Mouse (Mus musculus) bone marrow macrophage, adult 2 months (primary cell): Measurements from ENCODE around the gene Cuta. TPM values are rescaled to one million over a fixed set of nuclear protein-coding genes. Genes with fewer than 3 reads are reported as not detected.

Experiments used
- H3K27ac ChIP-seq: 2 replicates; pipeline ENCODE4 v1.5.1; 2012; ENCODE audit warnings: low read depth, low read length; ENCODE audit not compliant: insufficient read depth
- H3K4me1 ChIP-seq: 2 replicates; pipeline ENCODE4 v1.6.1; 2012; ENCODE audit warnings: low read length; ENCODE audit not compliant: control insufficient read depth, insufficient read depth
- H3K4me3 ChIP-seq: 2 replicates; pipeline ENCODE4 v1.5.1; 2012; ENCODE audit warnings: mild to moderate bottlenecking, low read length, moderate library complexity; ENCODE audit not compliant: insufficient read depth
- CTCF ChIP-seq: IDR thresholded peaks from 2 replicates; pipeline ENCODE4 v1.5.1; 2012; ENCODE audit warnings: low read depth, mild to moderate bottlenecking, low read length, moderate library complexity
- POLR2A ChIP-seq: IDR thresholded peaks from 2 replicates; pipeline ENCODE4 v1.6.1; 2012; ENCODE audit warnings: mild to moderate bottlenecking, low read depth, low read length, borderline replicate concordance
- polyA plus RNA-seq: library from polyadenylated mRNA; stranded (reverse); fragments of >200 nt; gene quantifications from 2 replicates; pipeline ENCODE4 v1.2.4, GENCODE M21; 2012; ENCODE audit not compliant: missing spikeins, insufficient read depth, insufficient read length

Cuta gene
- polyA plus RNA-seq, 1 experiment: 120 TPM

DNA sequence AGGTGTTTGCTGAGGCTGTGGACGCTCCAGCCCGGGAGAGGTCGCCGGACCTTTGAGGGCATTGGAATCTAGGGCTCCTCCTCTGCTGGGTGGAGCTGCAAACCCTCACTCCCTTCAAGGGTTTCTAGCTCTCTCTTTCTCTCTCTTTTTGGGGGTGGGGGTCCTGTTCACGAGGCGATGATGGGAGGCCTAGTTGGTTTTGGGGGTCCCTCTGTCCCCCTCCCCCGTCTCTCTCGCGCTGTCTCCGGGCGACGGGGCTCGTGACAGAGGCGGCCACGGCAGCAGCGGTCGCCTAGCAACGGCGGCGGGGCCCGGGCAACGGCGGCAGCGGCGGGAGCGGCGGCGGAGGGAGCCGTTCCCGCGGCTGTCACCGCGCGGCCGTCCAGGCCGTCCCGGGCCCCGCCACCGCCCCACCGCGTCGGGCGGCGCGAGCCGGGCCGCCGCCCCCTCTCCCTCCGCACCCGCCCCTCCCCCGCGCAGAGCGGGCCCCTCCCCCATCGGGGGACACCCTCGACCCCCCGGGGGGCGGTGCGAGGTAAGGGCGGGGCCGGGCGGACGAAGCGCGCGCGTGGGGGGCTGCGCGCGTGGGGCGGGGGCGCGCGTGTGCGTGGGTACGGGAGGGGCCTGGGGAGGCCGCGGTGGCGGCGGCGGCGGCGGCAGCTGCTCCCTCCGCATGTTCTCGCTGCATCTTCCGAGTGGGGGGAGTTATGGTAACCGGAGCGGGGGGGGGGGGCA lies 9.1 kb upstream of the Cuta start:
- TF ChIP-seq CTCF: no peak
- no peak for TF ChIP-seq POLR2A
- H3K4me3 ChIP-seq: peak overlapping the region; percentile 73
- no peak overlapping the region for H3K27ac ChIP-seq
- H3K4me1 ChIP-seq: no peaks in the 10 kb centered on the region

- no peak for TF ChIP-seq CTCF
- no peak for TF ChIP-seq POLR2A
- Histone ChIP-seq H3K4me1 (peaks cover 4% of the 10 kb centered on the region), H3K4me3 (no peak overlapping the region), H3K27ac (no peak overlapping the region)
Observed at GRCm38 (mm10) chr17:26947231-26948100, 8.1 kb upstream of the Cuta start.

- H3K27ac ChIP-seq: no peak overlapping the region
- peaks cover 10% of the 10 kb centered on the region for H3K4me1 ChIP-seq
- peak overlapping the region; percentile 52 for H3K4me3 ChIP-seq
- no peak for TF ChIP-seq CTCF
- no peak for TF ChIP-seq POLR2A
Observed at GRCm38 (mm10) chr17:26946567-26946966, 7.2 kb upstream of the Cuta start.

- Histone ChIP-seq H3K4me3 (peak overlapping the region; percentile 52), H3K27ac (no peak overlapping the region), H3K4me1 (peaks cover 11% of the 10 kb centered on the region)
- no peak for TF ChIP-seq CTCF
- no peak for TF ChIP-seq POLR2A
Observed at GRCm38 (mm10) chr17:26945824-26946495, 6.6 kb upstream of the Cuta start.

DNA sequence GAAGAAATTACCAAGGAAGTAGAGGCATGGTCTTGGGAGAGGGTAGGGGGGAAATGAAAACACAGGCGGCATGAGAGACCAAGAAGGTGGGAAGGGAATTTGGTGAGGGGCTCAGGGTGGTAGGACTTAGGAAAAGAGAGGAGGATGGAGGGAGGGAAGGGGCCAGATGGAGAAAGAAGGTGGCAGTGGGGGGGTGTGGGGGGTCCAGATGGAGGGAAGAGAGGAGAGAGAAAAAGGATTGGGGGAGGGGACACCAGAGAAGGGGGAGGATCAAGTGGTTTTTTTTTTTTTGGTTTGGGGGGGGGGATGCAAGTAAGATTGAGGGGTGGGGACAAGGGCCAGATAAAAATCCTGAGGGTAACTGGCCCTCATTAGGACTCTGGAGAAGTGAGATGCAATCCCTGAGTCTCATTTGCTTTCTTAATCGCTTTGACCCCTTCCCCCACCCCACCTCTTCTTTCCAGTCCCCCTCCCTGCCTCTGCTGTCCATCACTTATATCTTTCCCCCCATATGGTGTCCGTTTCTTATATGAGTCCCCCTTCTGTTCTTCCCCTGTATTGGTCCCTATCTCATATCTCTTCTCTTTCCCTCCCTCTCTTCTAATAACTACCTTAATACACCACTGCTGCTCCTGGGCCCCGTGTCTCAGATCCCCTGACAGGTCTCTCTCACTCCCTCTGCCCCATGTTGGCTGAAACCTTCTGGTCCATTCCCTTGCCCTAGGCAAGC lies 2.6 kb upstream of the Cuta start:
- Histone ChIP-seq H3K27ac (peak overlapping the region; percentile 59), H3K4me3 (no peak overlapping the region), H3K4me1 (peaks cover 18% of the 10 kb centered on the region)
- TF ChIP-seq POLR2A (no peak), CTCF (no peak)

DNA sequence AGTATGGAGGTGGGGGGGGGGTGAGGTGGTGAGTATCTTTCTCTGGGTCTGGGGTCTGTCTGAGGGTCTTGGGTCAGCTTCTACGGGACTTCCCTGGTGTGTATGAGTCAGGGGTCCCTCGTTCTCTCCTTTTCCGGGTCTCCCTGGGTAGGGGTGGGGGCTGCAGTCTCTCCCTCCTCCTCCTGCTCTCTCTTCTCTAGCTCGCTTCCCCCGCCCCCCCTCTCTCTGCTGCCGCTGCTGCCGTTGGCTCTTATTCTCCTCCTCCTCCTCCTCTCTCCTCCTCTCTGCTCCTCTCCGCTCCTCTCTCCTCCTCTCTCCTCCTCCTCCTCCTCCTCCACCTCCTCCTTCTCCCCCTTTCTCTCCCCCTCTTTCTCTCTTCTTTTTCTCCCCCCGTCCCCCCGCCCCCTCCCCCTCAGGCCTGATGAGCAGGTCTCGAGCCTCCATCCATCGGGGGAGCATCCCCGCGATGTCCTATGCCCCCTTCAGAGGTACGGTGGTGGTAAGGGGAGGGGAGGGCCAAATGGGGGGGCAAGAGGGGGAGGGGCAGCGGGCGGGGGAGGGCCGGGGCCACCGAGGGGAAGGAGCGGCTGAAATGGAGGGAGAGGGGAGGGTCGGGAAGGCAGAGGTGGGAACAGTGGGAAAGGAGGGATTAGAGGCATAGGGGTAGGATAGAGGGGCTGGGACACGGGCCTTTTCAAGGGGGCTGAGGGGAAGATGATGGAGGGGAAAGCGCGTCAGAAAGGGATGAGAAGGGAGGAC lies 1.8 kb upstream of the Cuta start, which contains the start of gene Syngap1:
Syngap1 (plus strand) TSS at position 223 of the 759 bp plus-strand sequence.
- H3K4me1 ChIP-seq: peaks cover 18% of the 10 kb centered on the region
- H3K27ac ChIP-seq: peak within 1 kb of the TSS; percentile 71
- TF ChIP-seq CTCF (no peak), POLR2A (no peak)
- H3K4me3 ChIP-seq: peak within 1 kb of the TSS; percentile 60

- peak overlapping the region; percentile 71 for H3K27ac ChIP-seq
- no peak for TF ChIP-seq CTCF
- TF ChIP-seq POLR2A: no peak
- peaks cover 18% of the 10 kb centered on the region for H3K4me1 ChIP-seq
- H3K4me3 ChIP-seq: peak overlapping the region; percentile 60
Observed at GRCm38 (mm10) chr17:26939973-26940300, 568 bp upstream of the Cuta start.

GRCm38 (mm10) chr17:26938731-26939130 lies 638 bp downstream of the Cuta start:
- Histone ChIP-seq H3K4me3 (peak overlapping the region; percentile 84), H3K27ac (peak overlapping the region; percentile 79), H3K4me1 (peaks cover 20% of the 10 kb centered on the region)
- no peak for TF ChIP-seq CTCF
- TF ChIP-seq POLR2A: no peak
